Mouse (Mus musculus): Measurements from ENCODE around the gene Zfp273.
"Not testable (repeated sequence)": the region's sequence is repeated elsewhere in the genome, so short reads cannot be mapped to it uniquely, and the experiment has no call there.

The Zfp273 gene

GRCm38 (mm10) chr13:67813710-67814660 is at the start of gene Zfp273:
TSS of gene Zfp273 (plus strand) at chr13:67813740.
- peak; percentile 70 for DNase-seq (ENCODE audit: low spot score)

- DNase-seq (ENCODE audit: low spot score), result peak; percentile 61
Measured at GRCm38 (mm10) chr13:67779265-67780221, 34.0 kb upstream of the Zfp273 start, which contains the start of gene Zfp493. TSS of gene Zfp493 (plus strand) at chr13:67779693.

- DNase-seq (ENCODE audit: low spot score), result no peak
Measured at GRCm38 (mm10) chr13:67791921-67792455, 21.6 kb upstream of the Zfp273 start.

- DNase-seq (ENCODE audit: low spot score), result no peak
Measured at GRCm38 (mm10) chr13:67798618-67799017, 14.9 kb upstream of the Zfp273 start.

GRCm38 (mm10) chr13:67799151-67799550 is 14.4 kb upstream of the Zfp273 start:
- DNase-seq (ENCODE audit: low spot score), result not testable (repeated sequence)

- no peak for DNase-seq (ENCODE audit: low spot score)
Measured at GRCm38 (mm10) chr13:67811651-67812210, 1.8 kb upstream of the Zfp273 start.

GRCm38 (mm10) chr13:67812961-67813709 is 405 bp upstream of the Zfp273 start:
- DNase-seq (ENCODE audit: low spot score), result no peak

GRCm38 (mm10) chr13:67818636-67819035 is 5.1 kb downstream of the Zfp273 start:
- DNase-seq (ENCODE audit: low spot score), result no peak

GRCm38 (mm10) chr13:67830911-67831336 is 17.4 kb downstream of the Zfp273 start, which contains the start of gene Gm10037:
TSS of gene Gm10037 (plus strand) at chr13:67831106.
- no peak for DNase-seq (ENCODE audit: low spot score)

- not testable (repeated sequence) for DNase-seq (ENCODE audit: low spot score)
Measured at GRCm38 (mm10) chr13:67833137-67833536, 19.6 kb downstream of the Zfp273 start.

GRCm38 (mm10) chr13:67843775-67844118 is 30.2 kb downstream of the Zfp273 start:
- DNase-seq (ENCODE audit: low spot score), result no peak

- peak; percentile 22 for DNase-seq (ENCODE audit: low spot score)
Measured at GRCm38 (mm10) chr13:67844119-67844852, 30.7 kb downstream of the Zfp273 start.

- DNase-seq (ENCODE audit: low spot score), result no peak
Measured at GRCm38 (mm10) chr13:67844853-67845194, 31.3 kb downstream of the Zfp273 start.

GRCm38 (mm10) chr13:67850361-67850760 is 36.8 kb downstream of the Zfp273 start:
- no peak for DNase-seq (ENCODE audit: low spot score)

- no peak for DNase-seq (ENCODE audit: low spot score)
Measured at GRCm38 (mm10) chr13:67853130-67853529, 39.6 kb downstream of the Zfp273 start.

GRCm38 (mm10) chr13:67853983-67854382 is 40.4 kb downstream of the Zfp273 start:
- no peak for DNase-seq (ENCODE audit: low spot score)

- no peak for DNase-seq (ENCODE audit: low spot score)
Measured at GRCm38 (mm10) chr13:67857317-67857716, 43.8 kb downstream of the Zfp273 start.

GRCm38 (mm10) chr13:67862508-67862907 is 49.0 kb downstream of the Zfp273 start:
- no peak for DNase-seq (ENCODE audit: low spot score)

GRCm38 (mm10) chr13:67863026-67863425 is 49.5 kb downstream of the Zfp273 start, which contains the start of gene BC048507:
TSS of gene BC048507 (plus strand) at chr13:67863326.
- no peak for DNase-seq (ENCODE audit: low spot score)

- no peak for DNase-seq (ENCODE audit: low spot score)
Measured at GRCm38 (mm10) chr13:67864764-67865350, 51.3 kb downstream of the Zfp273 start.

All from c-Kit-positive CD71-positive TER-119-positive erythroid progenitor cells, embryonic 14.5 days (primary cell).